In genomic region chr7:111082822-111083732, GRCm38 (mm10) we compare ENCODE assay signal across 8 mouse cellular contexts. TPM values are rescaled to one million over a fixed set of nuclear protein-coding genes. Genes with fewer than 3 reads are reported as not detected.
A peak's percentile ranks its signal among the peaks of the same experiment; 100 is the strongest.
DNase-seq lines count a peak whose midpoint lies in the region; ATAC-seq and TF ChIP-seq lines count a peak whose summit lies in the region.

Gene Eif4g2 (minus strand): TSS chr7:111083030.

- intact Hi-C loops in heart, postnatal 10 days (cut with DNase I): loop anchor here (1.0 to 2.0 kb wide), 3 partner anchors 39 to 74 kb away; no protein-coding TSS in a partner anchor

- peak within 1 kb of the TSS; percentile 74 for H3K4me2 ChIP-seq in forebrain, embryonic 13.5 days
- H3K4me2 ChIP-seq in liver, postnatal 0 days (ENCODE audit: low read depth, low read length): peak within 1 kb of the TSS; percentile 77
- peak within 1 kb of the TSS; percentile 88 for H3K4me2 ChIP-seq in neural tube, embryonic 14.5 days (ENCODE audit: low read depth, low read length)

- H3K4me1 ChIP-seq in ES-Bruce4 (ENCODE audit: control insufficient read depth, insufficient read depth, low read length): no peaks in the 10 kb centered on the region
- peaks cover 30% of the 10 kb centered on the region for H3K4me1 ChIP-seq in forebrain, embryonic 13.5 days
- H3K4me1 ChIP-seq in liver, postnatal 0 days (ENCODE audit: insufficient read depth): peaks cover 21% of the 10 kb centered on the region
- H3K4me1 ChIP-seq in neural tube, embryonic 14.5 days (ENCODE audit: control insufficient read depth, insufficient read depth, low read length): peaks cover 25% of the 10 kb centered on the region

- TF ChIP-seq POLR2A in ES-Bruce4 (IDR thresholded peaks at IDR 0.05; ENCODE audit: insufficient read depth, low read length): peak; percentile 90

- peak; percentile 99 for DNase-seq in heart, postnatal 10 days
- peak; percentile 91 for DNase-seq in large intestine, adult 2 months (ENCODE audit: low read depth, low spot score)
- peak; percentile 99 for DNase-seq in liver, postnatal 0 days
- DNase-seq in testis, postnatal 10 days (ENCODE audit: low spot score): peak; percentile 98

- peak within 1 kb of the TSS; percentile 82 for H3K27ac ChIP-seq in ES-Bruce4 (ENCODE audit: insufficient read depth, low read length)
- H3K27ac ChIP-seq in forebrain, embryonic 13.5 days: peak within 1 kb of the TSS; percentile 100
- H3K27ac ChIP-seq in liver, postnatal 0 days (ENCODE audit: low read depth): peak within 1 kb of the TSS; percentile 100
- peak within 1 kb of the TSS; percentile 100 for H3K27ac ChIP-seq in neural tube, embryonic 14.5 days (ENCODE audit: low read depth, low read length)

- H3K4me3 ChIP-seq in ES-Bruce4 (ENCODE audit: low read depth, low read length): peak within 1 kb of the TSS; percentile 94
- H3K4me3 ChIP-seq in forebrain, embryonic 13.5 days: peak within 1 kb of the TSS; percentile 98
- H3K4me3 ChIP-seq in liver, postnatal 0 days (ENCODE audit: low read depth, low read length): peak within 1 kb of the TSS; percentile 100
- peak within 1 kb of the TSS; percentile 99 for H3K4me3 ChIP-seq in neural tube, embryonic 14.5 days (ENCODE audit: low read depth, low read length)

- under 1% methylated on average over 61 of the region's 70 CpGs for WGBS in forebrain, embryonic 13.5 days
- WGBS in large intestine, adult 2 months: under 1% methylated on average over 70 of the region's 70 CpGs
- under 1% methylated on average over 61 of the region's 70 CpGs for whole genome bisulfite sequencing in liver, postnatal 0 days (ENCODE audit: insufficient replicate concordance)
- under 1% methylated on average over 64 of the region's 70 CpGs for WGBS in neural tube, embryonic 14.5 days

- H3K27me3 ChIP-seq in ES-Bruce4 (ENCODE audit: control insufficient read depth, insufficient read depth, low read length, poor library complexity, severe bottlenecking): no peaks in the 10 kb centered on the region
- no peaks in the 10 kb centered on the region for H3K27me3 ChIP-seq in forebrain, embryonic 13.5 days
- no peaks in the 10 kb centered on the region for H3K27me3 ChIP-seq in liver, postnatal 0 days (ENCODE audit: insufficient read depth, low read length)
- no peaks in the 10 kb centered on the region for H3K27me3 ChIP-seq in neural tube, embryonic 14.5 days (ENCODE audit: control insufficient read depth, insufficient read depth, low read length)

- peak within 1 kb of the TSS; percentile 93 for H3K9ac ChIP-seq in ES-Bruce4 (ENCODE audit: low read depth, poor library complexity, severe bottlenecking)
- peak within 1 kb of the TSS; percentile 100 for H3K9ac ChIP-seq in forebrain, embryonic 13.5 days
- H3K9ac ChIP-seq in liver, postnatal 0 days (replicated peaks): peak within 1 kb of the TSS; percentile 100
- H3K9ac ChIP-seq in neural tube, embryonic 14.5 days (replicated peaks; ENCODE audit: low read depth, low read length): peak within 1 kb of the TSS; percentile 99

- TF ChIP-seq EP300 in ES-Bruce4 (IDR thresholded peaks at IDR 0.05; ENCODE audit: insufficient read depth, low read depth, low read length): no peak
- peak; percentile 11; the same call in 1 of the 2 replicates for TF ChIP-seq EP300 in liver, postnatal 0 days (IDR thresholded peaks at IDR 0.05; ENCODE audit: low read depth)

- H3K9me3 ChIP-seq in ES-Bruce4 (replicated peaks; ENCODE audit: control insufficient read depth, insufficient read depth, low read length, poor library complexity, severe bottlenecking): no peaks in the 10 kb centered on the region
- no peaks in the 10 kb centered on the region for H3K9me3 ChIP-seq in forebrain, embryonic 13.5 days (replicated peaks)
- H3K9me3 ChIP-seq in liver, postnatal 0 days (ENCODE audit: low read length): no peaks in the 10 kb centered on the region
- no peaks in the 10 kb centered on the region for H3K9me3 ChIP-seq in neural tube, embryonic 14.5 days (ENCODE audit: control insufficient read depth, low read length)

- peaks cover 35% of the 10 kb centered on the region for H3K36me3 ChIP-seq in ES-Bruce4 (ENCODE audit: control insufficient read depth, insufficient read depth, low read length, poor library complexity, severe bottlenecking)
- H3K36me3 ChIP-seq in forebrain, embryonic 13.5 days (ENCODE audit: poor library complexity, severe bottlenecking): peaks cover 35% of the 10 kb centered on the region
- H3K36me3 ChIP-seq in liver, postnatal 0 days (replicated peaks; ENCODE audit: insufficient read depth, low read length): peaks cover 31% of the 10 kb centered on the region
- H3K36me3 ChIP-seq in neural tube, embryonic 14.5 days (ENCODE audit: control insufficient read depth, insufficient read depth, low read length): peaks cover 32% of the 10 kb centered on the region

- peak; percentile 98 for ATAC-seq in cerebellum, adult (ENCODE audit: insufficient number of reproducible peaks, low FRiP score, low TSS enrichment)
- ATAC-seq in forebrain, embryonic 13.5 days: peak; percentile 99
- peak; percentile 95 for ATAC-seq in liver, postnatal 0 days
- peak; percentile 99 for ATAC-seq in neural tube, embryonic 14.5 days (ENCODE audit: low read depth)

- no peak for TF ChIP-seq CTCF in ES-Bruce4 (IDR thresholded peaks at IDR 0.05; ENCODE audit: low read depth, low read length)
- no peak for TF ChIP-seq CTCF in liver, postnatal 0 days (IDR thresholded peaks at IDR 0.05; ENCODE audit: low read depth)

RNA-seq across cellular contexts. Expression of gene Eif4g2, which starts in this region (rescaled TPM):
- polyA plus RNA-seq in ES-Bruce4 (2011; ENCODE audit: insufficient read depth, insufficient read length, low read depth, missing spikeins): 1,039 and 1,156 TPM in 2 replicates
- polyA plus RNA-seq in forebrain, embryonic 13.5 days (2015; fragmentation: Nextera tagmentation; extraction: Ambion mirVana): 1,138 and 1,216 TPM in 2 replicates
- 1,000 to 10,000 TPM; 1,033 to 1,045 TPM for total RNA-seq in heart, postnatal 10 days (2021)
- 96.9 and 102 TPM in 2 replicates for polyA plus RNA-seq in large intestine, adult 2 months (2012; rRNA removed)
- 182 and 200 TPM in 2 replicates for polyA plus RNA-seq in liver, postnatal 0 days (2015; fragmentation: Nextera tagmentation; extraction: Ambion mirVana)
- 1,155 and 1,522 TPM in 2 replicates for polyA plus RNA-seq in neural tube, embryonic 14.5 days (2014; fragmentation: Nextera tagmentation; extraction: Ambion mirVana)

Comparison
In these comparisons a context has a peak if more than half of its experiments do, and no peak if none do; other contexts are left out.
1. Peak in every context shown above with its lines: DNase-seq, ATAC-seq, H3K4me3 ChIP-seq and H3K27ac ChIP-seq.